Mouse (Mus musculus) heart, postnatal 25 days (tissue): ENCODE results near the gene Mob3a. TPM values are rescaled to one million over a fixed set of nuclear protein-coding genes. Genes with fewer than 3 reads are reported as not detected.
A peak's percentile ranks its signal among the peaks of the same experiment; 100 is the strongest.
"Not testable (repeated sequence)": the region's sequence is repeated elsewhere in the genome, so short reads cannot be mapped to it uniquely, and the experiment has no call there.

Source experiments
- DNase-seq: peaks from one replicate; pipeline ENCODE4 v3.0.0; 2022; ENCODE audit warnings: low spot score
- intact Hi-C: fragments of 180-260 bp; cut with DNase I; formaldehyde crosslinking; loops from one replicate; pipeline ENCODE4 v1.15.1; 2025
- total RNA-seq, 2 experiments: library from RNA; stranded (reverse); gene quantifications; 2 replicates each; pipeline ENCODE4 v1.2.3; 2021

Mob3a gene
- total RNA-seq, 2 experiments from 2014 or later = 8.2 to 8.9 TPM

GRCm38 (mm10) chr10:80666837-80667412 lies 34.9 kb downstream of the Mob3a start:
- DNase-seq = no peak
- intact Hi-C loops = no loop called here

- intact Hi-C loops = no loop called here
- DNase-seq = no peak
These were observed 35.6 kb downstream of the Mob3a start for GRCm38 (mm10) chr10:80665981-80666733.

GRCm38 (mm10) chr10:80665459-80665858 lies 36.3 kb downstream of the Mob3a start:
- DNase-seq = no peak
- intact Hi-C loops = no loop called here

GRCm38 (mm10) chr10:80665016-80665380 lies 36.8 kb downstream of the Mob3a start:
- intact Hi-C loops = no loop called here

GRCm38 (mm10) chr10:80664197-80665015 lies 37.4 kb downstream of the Mob3a start:
- DNase-seq = peak; percentile 90
- intact Hi-C loops = no loop called here

More at GRCm38 (mm10) chr10:80665016-80665380, 36.8 kb downstream of the Mob3a start:
- peak; percentile 76 for DNase-seq

- intact Hi-C loops = no loop called here
- no peak for DNase-seq
These were observed 38.1 kb downstream of the Mob3a start for GRCm38 (mm10) chr10:80663485-80664196.

GRCm38 (mm10) chr10:80661149-80661548 lies 40.6 kb downstream of the Mob3a start:
- no peak for DNase-seq
- intact Hi-C loops = loop anchor here (2.0 kb wide), 1 partner anchor 14 kb away; no protein-coding TSS in a partner anchor

- intact Hi-C loops = loop anchor here (1.0 kb wide), 1 partner anchor 25 kb away; no protein-coding TSS in a partner anchor
- DNase-seq = no peak
These were observed 42.6 kb downstream of the Mob3a start for GRCm38 (mm10) chr10:80659213-80659612.

- intact Hi-C loops = loop anchor here (1.0 kb wide), 1 partner anchor 25 kb away; no protein-coding TSS in a partner anchor
- no peak for DNase-seq
These were observed 43.0 kb downstream of the Mob3a start for GRCm38 (mm10) chr10:80658841-80659202.

- no peak for DNase-seq
- intact Hi-C loops = no loop called here
These were observed 43.5 kb downstream of the Mob3a start for GRCm38 (mm10) chr10:80658194-80658840.

- DNase-seq = no peak
- intact Hi-C loops = no loop called here
These were observed 44.7 kb downstream of the Mob3a start, which contains the start of gene Btbd2 for GRCm38 (mm10) chr10:80656863-80657623. Gene Btbd2, minus strand, starts transcription at chr10:80657071.

- intact Hi-C loops = no loop called here
These were observed 45.5 kb downstream of the Mob3a start for GRCm38 (mm10) chr10:80656130-80656862.

GRCm38 (mm10) chr10:80655406-80656129 lies 46.2 kb downstream of the Mob3a start:
- intact Hi-C loops = loop anchor here (2.0 kb wide), 1 partner anchor 31 kb away; no protein-coding TSS in a partner anchor
- DNase-seq = no peak

More at GRCm38 (mm10) chr10:80656130-80656862, 45.5 kb downstream of the Mob3a start:
- DNase-seq = peak; percentile 91

- intact Hi-C loops = loop anchor here (2.0 kb wide), 1 partner anchor 30 kb away; no protein-coding TSS in a partner anchor
- no peak for DNase-seq
These were observed 46.9 kb downstream of the Mob3a start for GRCm38 (mm10) chr10:80654866-80655265.

- intact Hi-C loops = no loop called here
- no peak for DNase-seq
These were observed 48.5 kb downstream of the Mob3a start for GRCm38 (mm10) chr10:80653156-80653720.

- no peak for DNase-seq
- intact Hi-C loops = no loop called here
These were observed 51.4 kb downstream of the Mob3a start for GRCm38 (mm10) chr10:80650392-80650791.

GRCm38 (mm10) chr10:80649910-80650309 lies 51.9 kb downstream of the Mob3a start:
- intact Hi-C loops = loop anchor here (2.0 kb wide), 1 partner anchor 17 kb away; no protein-coding TSS in a partner anchor
- not testable (repeated sequence) for DNase-seq
